Mouse (Mus musculus) liver, postnatal 0 days (tissue): Measurements from ENCODE around the gene Slc39a11.

Experiments
- CTCF ChIP-seq: sonication (generic); IDR thresholded peaks from 2 replicates; pipeline ENCODE4 v1.5.1; 2016; ENCODE audit warnings: antibody characterized with exemption, low read depth
- EP300 ChIP-seq: IDR thresholded peaks from 2 replicates; pipeline ENCODE4 v1.6.1; 2016; ENCODE audit warnings: antibody characterized with exemption, low read depth, mild to moderate bottlenecking

DNA sequence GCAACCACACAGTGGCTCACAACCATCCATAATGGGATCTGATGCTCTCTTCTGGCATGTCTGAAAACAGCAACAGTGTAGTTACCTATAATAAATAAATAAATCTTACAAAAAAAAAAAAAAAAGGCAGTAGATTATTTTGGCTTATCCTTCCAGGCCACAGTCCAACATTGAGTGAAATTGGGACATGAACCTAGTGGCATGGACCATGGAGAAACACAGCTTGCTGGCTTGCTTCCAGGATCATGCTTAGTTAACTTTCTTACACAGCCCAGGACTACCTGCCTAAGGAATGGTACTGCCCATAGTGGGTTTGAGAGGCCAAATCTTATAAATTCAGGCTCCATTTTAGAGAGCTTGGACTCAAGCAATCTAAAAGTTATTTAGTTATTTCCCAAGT is 78.3 kb downstream of the Slc39a11 start:
- no peak for TF ChIP-seq EP300
- no peak for TF ChIP-seq CTCF
